Mouse (Mus musculus) stomach, postnatal 0 days (tissue): ENCODE data around the gene Gxylt1.

Experiments
- CTCF ChIP-seq: IDR thresholded peaks from 2 replicates; pipeline ENCODE4 v1.5.1; 2016; ENCODE audit warnings: antibody characterized with exemption, low read depth, mild to moderate bottlenecking, moderate library complexity
- EP300 ChIP-seq: optimal IDR thresholded peaks from 2 replicates; pipeline ENCODE3; 2016; ENCODE audit warnings: antibody characterized with exemption

- no peak for TF ChIP-seq CTCF
- TF ChIP-seq EP300: no peak
These were observed 8.6 kb downstream of the Gxylt1 start for GRCm38 (mm10) chr15:93266361-93266760.
